Mouse (Mus musculus) yolk sac, embryonic 10.5 days (tissue): ENCODE measurements at regions not wholly inside any gene's neighbourhood (a gene's known extent, or its start where the extent isn't known, plus 50 kb on each side); places are given as distances from the start of the nearest gene placed in this dataset.

Experiments used
- DNase-seq: peaks from one replicate; pipeline ENCODE4 v3.0.0-alpha.2; 2017; ENCODE audit warnings: low spot score

DNA sequence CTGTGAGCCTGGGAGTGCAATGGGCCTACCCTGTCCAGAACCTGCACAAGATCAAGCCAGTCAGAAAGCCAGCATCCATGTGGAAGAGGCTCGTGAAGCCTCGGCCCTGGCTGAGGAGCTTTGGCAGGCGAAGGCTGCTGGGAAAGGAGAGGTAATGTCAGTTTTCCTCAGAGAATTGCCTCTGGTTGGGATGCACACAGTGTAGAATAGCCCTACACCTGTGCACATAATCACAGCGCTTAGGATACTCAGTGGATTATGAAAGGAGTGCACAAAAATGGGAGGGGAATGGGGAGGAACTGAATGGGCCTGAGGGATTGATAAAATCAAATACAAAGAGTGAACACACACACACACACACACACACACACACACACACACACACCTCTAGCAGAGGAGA lies 319.9 kb upstream of the Sphkap start:
- DNase-seq, result no peak

- DNase-seq, result no peak
Measured at GRCm38 (mm10) chr1:83727215-83727614, 319.2 kb upstream of the Sphkap start.

- DNase-seq, result no peak
Measured at GRCm38 (mm10) chr1:83723096-83723495, 315.1 kb upstream of the Sphkap start.

- no peak for DNase-seq
Measured at GRCm38 (mm10) chr1:83720166-83720565, 312.2 kb upstream of the Sphkap start.

GRCm38 (mm10) chr1:83717056-83717455 lies 309.1 kb upstream of the Sphkap start:
- no peak for DNase-seq

DNA sequence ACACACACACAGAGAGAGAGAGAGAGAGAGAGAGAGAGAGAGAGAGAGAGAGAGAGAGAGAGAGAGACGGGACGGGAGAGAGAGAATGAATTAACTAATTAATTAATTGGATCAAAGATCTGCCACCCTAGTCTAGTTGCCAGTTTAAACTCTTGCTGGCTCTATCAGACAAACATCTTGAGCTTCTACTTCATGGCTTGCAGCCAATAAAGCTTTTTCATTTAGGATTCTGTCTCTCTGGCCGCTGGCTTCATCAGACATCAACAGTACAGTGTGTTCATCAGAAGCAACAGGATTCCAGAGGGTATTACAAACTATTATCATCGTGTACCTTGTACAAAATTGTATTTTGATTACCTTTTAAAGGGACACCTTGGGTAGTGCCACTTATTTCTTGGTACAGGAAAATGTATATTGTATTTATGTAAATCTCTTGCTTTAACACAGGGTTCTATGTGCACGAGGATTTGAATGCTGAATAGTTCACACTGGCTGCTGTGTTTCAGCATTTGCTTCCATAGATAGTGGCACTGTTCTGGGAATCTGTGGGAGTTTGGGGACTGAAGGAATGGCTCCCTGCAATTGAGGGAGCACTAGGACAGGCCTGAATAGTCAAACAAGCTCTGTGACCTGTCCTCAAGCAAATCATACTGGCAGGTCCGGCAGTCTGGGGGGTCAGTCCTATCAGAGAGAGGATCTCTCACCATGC lies 293.9 kb upstream of the Sphkap start:
- DNase-seq, result no peak

DNA sequence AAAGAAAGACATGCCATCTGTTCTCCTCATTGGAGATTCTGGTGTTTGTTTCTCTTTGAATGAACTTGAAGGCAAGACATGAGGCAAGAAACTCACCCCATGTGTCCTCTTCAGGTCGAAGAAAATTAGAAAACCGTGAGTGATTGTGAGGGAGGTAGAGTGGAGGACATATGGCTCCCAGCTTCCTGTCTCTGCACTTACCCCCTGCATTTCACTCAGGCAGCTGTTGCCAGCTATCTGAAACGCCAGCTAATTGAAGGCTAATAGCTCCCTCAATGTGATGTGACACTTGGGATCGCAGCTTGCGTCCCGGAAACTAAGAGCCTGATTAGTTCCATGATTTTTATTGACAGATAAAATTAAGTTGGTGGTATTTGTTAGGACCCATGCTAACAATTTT lies 289.4 kb upstream of the Sphkap start:
- DNase-seq, result no peak

- no peak for DNase-seq
Measured at GRCm38 (mm10) chr1:83685221-83685620, 277.2 kb upstream of the Sphkap start.

DNA sequence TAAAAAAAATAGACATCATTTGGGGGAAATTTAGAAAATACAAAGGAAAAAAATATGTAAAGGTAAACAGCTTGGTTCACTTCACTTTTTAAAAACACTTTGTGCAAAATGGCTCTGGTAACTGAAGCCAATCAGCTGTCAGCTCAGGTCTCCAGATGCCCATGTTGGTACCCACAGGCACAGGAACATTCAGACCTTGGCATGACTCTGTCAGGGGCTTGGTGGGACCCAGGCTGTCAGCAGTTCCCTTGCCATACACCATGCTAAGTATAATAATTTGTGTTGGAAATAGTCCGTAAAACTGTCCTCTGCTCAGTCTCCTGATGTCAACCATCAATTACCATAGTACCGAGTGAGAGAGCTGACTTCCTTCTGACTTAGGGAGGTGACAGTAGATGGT lies 257.3 kb upstream of the Sphkap start:
- no peak for DNase-seq

DNA sequence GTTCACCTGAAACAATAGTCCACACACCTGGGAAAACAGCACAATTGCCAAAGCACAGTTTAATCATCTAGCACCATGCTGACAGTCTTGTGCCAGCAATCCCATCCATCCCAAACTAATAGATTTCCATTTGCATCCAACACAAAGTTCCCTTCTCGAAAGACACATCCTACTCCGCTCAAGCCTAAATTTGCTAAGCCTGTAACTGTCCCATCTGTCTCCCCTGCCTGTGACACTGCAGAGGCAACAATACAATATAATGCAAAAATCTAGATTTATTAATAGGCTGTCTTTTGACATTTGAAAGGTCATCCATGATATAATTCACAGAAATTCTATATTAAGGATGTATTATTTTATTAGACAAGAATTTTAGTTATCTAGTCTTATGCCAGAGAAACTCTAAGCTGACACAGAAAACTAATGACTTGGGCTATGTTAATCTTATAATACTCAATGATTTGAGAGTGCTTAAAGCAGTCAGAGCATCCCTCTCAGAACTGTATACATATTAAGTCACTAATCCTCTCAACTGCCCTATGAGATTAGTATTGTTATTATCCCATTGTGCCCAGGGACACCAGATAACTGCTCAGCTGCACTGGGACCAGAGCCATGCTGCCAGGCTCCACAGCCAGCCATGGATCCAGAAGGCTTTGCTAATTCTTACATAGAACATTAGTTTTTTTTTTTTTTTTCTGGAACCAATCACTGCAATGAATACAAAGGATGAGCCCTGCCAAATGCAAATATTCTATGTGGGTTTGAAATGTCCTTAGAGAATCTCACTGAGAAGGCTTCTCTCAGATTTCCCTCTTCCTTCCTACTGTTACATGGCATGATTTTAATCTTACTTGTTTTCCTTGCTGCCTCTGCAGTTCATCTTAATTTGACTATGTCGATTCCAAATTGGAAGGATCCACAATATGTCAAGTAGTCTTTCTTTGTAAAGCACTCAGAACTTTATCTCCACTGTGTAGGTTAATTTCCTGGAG lies 254.1 kb upstream of the Sphkap start:
- no peak for DNase-seq

- DNase-seq, result no peak
Measured at GRCm38 (mm10) chr1:83653661-83654060, 245.7 kb upstream of the Sphkap start.

- DNase-seq, result no peak
Measured at GRCm38 (mm10) chr1:83645606-83646005, 237.6 kb upstream of the Sphkap start.

- DNase-seq, result no peak
Measured at GRCm38 (mm10) chr1:83642656-83643055, 234.7 kb upstream of the Sphkap start.

DNA sequence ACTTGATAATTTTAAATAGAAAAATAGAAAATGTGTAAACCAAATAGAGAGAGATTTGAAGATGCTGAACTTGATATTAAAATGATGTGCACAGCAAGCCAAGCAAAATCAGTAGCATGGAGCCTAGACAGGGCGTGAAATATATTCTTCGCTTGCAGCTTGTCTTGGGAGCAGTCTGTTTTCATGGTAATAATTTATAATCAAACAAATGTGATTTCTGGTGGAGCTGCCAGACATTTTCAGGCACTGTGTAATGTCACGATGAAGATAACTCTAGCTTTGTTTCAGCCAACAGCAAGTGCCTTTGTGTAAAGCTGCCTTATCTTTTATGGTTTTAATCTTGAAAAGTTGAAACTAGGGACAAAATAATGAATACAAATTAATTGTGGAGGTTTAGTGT lies 228.1 kb upstream of the Sphkap start:
- no peak for DNase-seq

- DNase-seq, result no peak
Measured at GRCm38 (mm10) chr1:83631798-83632197, 223.8 kb upstream of the Sphkap start.

- no peak for DNase-seq
Measured at GRCm38 (mm10) chr1:83631394-83631793, 223.4 kb upstream of the Sphkap start.

DNA sequence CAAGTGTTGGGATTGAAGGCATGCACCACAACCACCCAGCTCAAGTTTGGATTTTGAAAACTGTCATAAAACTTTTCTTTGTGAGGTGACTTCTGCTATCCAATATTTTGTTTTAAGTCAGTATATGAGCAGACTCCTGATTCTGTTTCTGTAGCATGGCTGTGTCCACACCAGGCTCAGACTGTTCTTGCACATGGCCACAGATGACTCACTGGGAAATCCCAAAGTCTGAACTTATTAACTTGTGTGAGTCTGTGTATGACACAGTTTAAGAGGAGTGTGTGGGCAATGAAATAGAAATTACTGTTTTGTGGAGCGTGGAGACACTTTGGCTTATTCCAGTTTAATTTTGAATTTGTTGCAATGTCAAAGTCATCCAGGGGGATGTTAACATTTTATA lies 179.3 kb upstream of the Sphkap start:
- no peak for DNase-seq

DNA sequence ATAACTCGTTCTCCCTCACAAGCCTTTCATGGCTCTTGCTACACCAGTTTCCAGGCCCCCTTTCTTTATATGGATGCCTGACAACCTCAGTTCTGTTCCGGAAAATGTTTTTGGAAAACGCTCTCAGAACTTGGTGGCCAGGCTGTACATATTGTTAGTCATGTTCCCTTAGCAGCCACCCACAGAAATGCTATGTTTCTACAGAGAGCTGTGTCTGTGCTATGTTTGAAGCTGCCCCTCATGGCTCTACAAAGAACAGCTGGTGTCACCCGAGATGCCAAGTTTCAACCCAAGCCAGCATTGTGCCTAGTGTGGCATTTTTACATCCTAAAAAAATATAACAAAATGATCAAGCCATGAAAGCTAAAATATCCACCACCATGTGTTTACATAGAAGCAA lies 175.0 kb upstream of the Sphkap start:
- no peak for DNase-seq

GRCm38 (mm10) chr1:83569991-83570390 lies 162.0 kb upstream of the Sphkap start:
- no peak for DNase-seq

- no peak for DNase-seq
Measured at GRCm38 (mm10) chr1:83568746-83569145, 160.7 kb upstream of the Sphkap start.

DNA sequence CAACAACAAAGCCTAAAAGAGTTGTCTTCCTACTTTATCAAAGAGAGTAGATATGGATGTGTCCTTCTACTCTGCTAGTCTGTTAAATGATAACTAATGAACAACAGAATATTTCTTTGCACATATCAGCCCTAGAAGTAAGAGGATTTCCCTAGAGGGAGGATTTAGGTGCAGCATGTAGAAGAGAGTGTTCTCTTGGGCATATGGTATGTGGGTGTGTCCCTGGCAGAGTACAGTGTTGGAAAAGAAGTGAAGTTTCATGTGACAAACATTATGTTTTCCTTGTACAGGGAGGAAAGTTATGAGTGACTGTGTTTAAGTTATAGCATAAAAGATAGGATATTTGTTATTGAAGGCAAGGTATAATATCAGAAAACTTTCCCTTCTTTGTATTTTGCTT lies 143.6 kb upstream of the Sphkap start:
- no peak for DNase-seq

DNA sequence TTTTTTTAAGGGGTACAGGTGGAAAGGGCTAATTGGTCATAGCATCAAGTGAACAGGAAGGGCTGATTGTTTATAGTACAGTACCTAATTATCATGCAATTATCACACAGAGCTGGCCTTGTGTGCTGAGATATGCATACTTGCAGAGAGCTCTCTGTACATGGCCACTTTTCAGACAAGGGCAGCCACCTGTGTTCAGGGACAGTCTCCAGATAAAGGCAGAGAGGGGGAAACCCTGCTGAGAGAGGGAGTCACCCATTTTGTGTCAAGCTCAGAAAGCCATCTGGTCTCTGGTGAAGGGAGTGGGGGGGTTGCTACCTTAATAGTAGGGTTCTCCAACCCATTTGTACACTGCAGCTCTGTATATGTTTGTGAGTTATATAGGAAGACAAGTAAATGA lies 127.5 kb upstream of the Sphkap start:
- DNase-seq, result no peak

- DNase-seq, result no peak
Measured at GRCm38 (mm10) chr1:83527803-83528202, 119.8 kb upstream of the Sphkap start.
